Mouse (Mus musculus) cortical plate, adult 2 months (tissue): ENCODE results near the gene Zdhhc19.

ENCODE experiments used
- CTCF ChIP-seq: fragments of 200-500 bp; IDR thresholded peaks from 2 replicates; pipeline ENCODE4 v1.5.1; 2011; ENCODE audit warnings: mild to moderate bottlenecking, control low read depth, low read length; ENCODE audit not compliant: insufficient read depth; ENCODE audit errors: extremely low read depth
- POLR2A ChIP-seq: fragments of 200-500 bp; IDR thresholded peaks from 2 replicates; pipeline ENCODE4 v1.6.1; 2011; ENCODE audit warnings: mild to moderate bottlenecking, low read length, control low read depth; ENCODE audit not compliant: insufficient read depth; ENCODE audit errors: extremely low read depth

DNA sequence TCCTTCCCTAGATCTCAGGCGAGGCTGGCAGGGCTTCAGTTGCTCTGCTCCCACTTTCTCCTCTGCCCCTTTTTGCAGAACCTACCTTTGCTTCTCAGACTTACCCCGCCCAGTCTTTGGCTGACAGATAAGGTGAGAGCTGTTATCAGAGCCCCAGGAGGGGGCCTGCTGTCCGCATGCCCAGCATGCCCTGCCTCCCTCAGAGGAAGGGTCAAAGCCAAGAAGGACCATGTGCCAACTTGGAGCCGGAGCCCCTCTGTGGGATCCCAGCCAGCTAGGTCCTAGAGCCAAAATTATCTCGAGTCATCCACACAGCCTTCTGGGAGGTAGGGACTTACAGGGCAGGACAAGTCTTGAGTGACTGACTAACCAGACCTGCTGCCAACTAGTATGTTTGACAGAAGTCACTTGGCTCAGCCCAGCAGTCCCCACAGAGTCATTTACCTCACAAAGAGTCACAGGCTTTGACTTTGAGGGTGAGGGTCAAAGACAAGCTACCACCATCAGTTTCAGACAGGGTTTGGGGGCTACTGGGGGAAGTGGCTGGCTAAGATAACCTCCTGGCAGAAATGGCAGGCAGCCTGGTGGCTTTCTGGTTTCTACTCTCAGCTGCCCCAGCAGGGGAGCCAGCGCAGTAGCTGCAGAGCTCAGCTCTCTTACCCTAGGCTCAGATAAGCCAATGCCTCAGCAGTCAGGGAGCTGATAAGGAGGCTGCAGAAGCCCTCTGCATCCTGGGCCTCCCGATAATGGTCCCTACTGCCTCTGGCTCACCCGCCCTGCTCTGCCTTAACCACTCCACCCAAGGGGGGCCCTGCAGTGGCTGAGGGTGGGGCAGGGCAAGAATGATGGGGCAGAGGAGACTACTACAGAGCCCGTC, 13.2 kb downstream of the Zdhhc19 start:
- TF ChIP-seq POLR2A (no peak), CTCF (no peak)
